Mouse (Mus musculus) erythroblast, embryonic 14.5 days (primary cell): Measurements from ENCODE around the gene Ppp1r14c.

Experiments
- GATA1 ChIP-seq: IDR thresholded peaks from 2 replicates; pipeline ENCODE4 v1.6.1; 2012; ENCODE audit warnings: low read length, inconsistent platforms, mixed read lengths
- TAL1 ChIP-seq: IDR thresholded peaks from 3 replicates; pipeline ENCODE4 v1.6.1; 2012; ENCODE audit warnings: low read length, inconsistent platforms, mixed read lengths

DNA sequence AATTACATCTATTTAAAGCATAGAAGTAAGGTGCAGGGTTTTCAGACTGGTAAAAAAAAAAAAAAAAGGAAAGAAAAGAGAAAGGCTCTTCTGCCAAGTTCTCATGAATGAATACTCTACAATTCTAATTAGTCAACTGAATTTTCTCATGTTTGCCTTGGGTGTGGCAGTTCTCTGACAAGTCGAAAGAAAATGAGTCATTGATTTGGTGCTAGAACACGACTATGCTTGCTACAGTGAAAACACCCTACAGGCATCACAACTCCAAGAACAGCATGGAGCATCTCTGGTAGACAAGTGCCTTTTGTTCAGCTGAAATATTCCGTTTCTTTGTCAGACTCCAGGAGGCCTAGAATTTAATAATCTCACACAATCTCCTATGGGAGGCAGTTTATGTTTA, 17.3 kb downstream of the Ppp1r14c start:
- TF ChIP-seq GATA1 = no peak
- no peak for TF ChIP-seq TAL1
